ENCODE assay signal across 8 mouse cellular contexts in genomic region chr16:30769007-30769442, GRCm38 (mm10).
DNase-seq lines count a peak whose midpoint lies in the region; ATAC-seq and TF ChIP-seq lines count a peak whose summit lies in the region.
"Had no signal": no experiment of that assay in that cellular context is flagged by ENCODE, and none has a peak within 500 bp of the region (broad histone marks: within the 10 kb centered on the region; RNA-seq: fewer than 3 reads in every experiment).

No protein-coding gene starts in this region.

- TF ChIP-seq POLR2A in thymus, adult 2 months (IDR thresholded peaks at IDR 0.05; ENCODE audit: control insufficient read depth, extremely low read depth, insufficient read depth, low read length, poor library complexity), result no peak

- H3K27me3 ChIP-seq in thymus, adult 2 months (ENCODE audit: control insufficient read depth, insufficient read depth, low read length), result no peaks in the 10 kb centered on the region
- H3K27me3 ChIP-seq in stomach, postnatal 0 days (ENCODE audit: control insufficient read depth, insufficient read depth, low read length), result no peaks in the 10 kb centered on the region
- H3K27me3 ChIP-seq: hindbrain, embryonic 15.5 days had no signal

- H3K36me3 ChIP-seq in thymus, adult 2 months (ENCODE audit: control insufficient read depth, insufficient read depth, low read length), result no peaks in the 10 kb centered on the region
- no peaks in the 10 kb centered on the region for H3K36me3 ChIP-seq in stomach, postnatal 0 days (ENCODE audit: control insufficient read depth, insufficient read depth, low read length)
- H3K36me3 ChIP-seq: hindbrain, embryonic 15.5 days had no signal

- WGBS in thymus, adult 2 months, result 51% methylated on average over 5 of the region's 5 CpGs
- 25% methylated on average over 5 of the region's 5 CpGs for WGBS in stomach, postnatal 0 days

- H3K9ac ChIP-seq in stomach, postnatal 0 days (ENCODE audit: low read length), result no peak overlapping the region
- H3K9ac ChIP-seq: hindbrain, embryonic 15.5 days had no signal

- H3K9me3 ChIP-seq in stomach, postnatal 0 days (ENCODE audit: control insufficient read depth, low read length), result no peaks in the 10 kb centered on the region
- H3K9me3 ChIP-seq: hindbrain, embryonic 15.5 days had no signal

- no peak for TF ChIP-seq CTCF in thymus, adult 2 months (IDR thresholded peaks at IDR 0.05; ENCODE audit: borderline replicate concordance, control insufficient read depth, extremely low read depth, insufficient read depth, low read length, poor library complexity)
- no peak for TF ChIP-seq CTCF in stomach, postnatal 0 days (IDR thresholded peaks at IDR 0.05; ENCODE audit: low read depth)

- H3K4me1 ChIP-seq in thymus, adult 2 months (replicated peaks; ENCODE audit: control insufficient read depth, insufficient read depth, low read length), result peaks cover 13% of the 10 kb centered on the region
- no peaks in the 10 kb centered on the region; the same call in 1 of the 2 replicates for H3K4me1 ChIP-seq in stomach, postnatal 0 days (replicated peaks; ENCODE audit: control insufficient read depth, insufficient read depth)
- H3K4me1 ChIP-seq: hindbrain, embryonic 15.5 days had no signal

- no peak for TF ChIP-seq EP300 in stomach, postnatal 0 days (optimal IDR thresholded peaks at IDR 0.05)

- no peak for ATAC-seq in stomach, postnatal 0 days (ENCODE audit: low FRiP score, low TSS enrichment)
- ATAC-seq in frontal cortex, adult (ENCODE audit: low TSS enrichment), result no peak
- no peak for ATAC-seq in cerebellum, adult (ENCODE audit: insufficient number of reproducible peaks, low FRiP score, low TSS enrichment)

- no peak overlapping the region for H3K4me2 ChIP-seq in stomach, postnatal 0 days (replicated peaks; ENCODE audit: low read depth)
- H3K4me2 ChIP-seq: hindbrain, embryonic 15.5 days had no signal

- DNase-seq in thymus, adult 2 months, result no peak
- DNase-seq in thymus, postnatal 25 days, result no peak
- DNase-seq in embryo, embryonic 11 days, result peak; percentile 41
- DNase-seq in heart, postnatal 10 days, result peak; percentile 61 to 62
- DNase-seq in stomach, postnatal 0 days (ENCODE audit: low spot score), result no peak

- no peak overlapping the region for H3K4me3 ChIP-seq in thymus, adult 2 months (ENCODE audit: control insufficient read depth, insufficient read depth, low read length)
- H3K4me3 ChIP-seq in stomach, postnatal 0 days (ENCODE audit: low read depth, low read length), result no peak overlapping the region
- H3K4me3 ChIP-seq: hindbrain, embryonic 15.5 days had no signal

- H3K27ac ChIP-seq in thymus, adult 2 months (ENCODE audit: control insufficient read depth, insufficient read depth, low read length), result 0 out of 2 replicates have a peak overlapping the region, but pooled peaks have one; percentile 0
- no peak overlapping the region; the same call in 1 of the 2 replicates for H3K27ac ChIP-seq in stomach, postnatal 0 days (replicated peaks)
- H3K27ac ChIP-seq: hindbrain, embryonic 15.5 days had no signal

- intact Hi-C loops in heart, postnatal 10 days (cut with DNase I), result loop anchor here (2.0 to 5.0 kb wide), 2 partner anchors 28 to 198 kb away; no protein-coding TSS in a partner anchor

Comparison
In these comparisons a context has a peak if more than half of its experiments do, and no peak if none do; other contexts are left out.
1. DNase-seq: peak in embryo, embryonic 11 days (single experiment) and heart, postnatal 10 days (2 of 2); none in thymus, adult 2 months (single experiment), thymus, postnatal 25 days (single experiment) and stomach, postnatal 0 days (single experiment).